Comparison of ENCODE assay signal across 8 mouse cellular contexts in the genomic region with DNA sequence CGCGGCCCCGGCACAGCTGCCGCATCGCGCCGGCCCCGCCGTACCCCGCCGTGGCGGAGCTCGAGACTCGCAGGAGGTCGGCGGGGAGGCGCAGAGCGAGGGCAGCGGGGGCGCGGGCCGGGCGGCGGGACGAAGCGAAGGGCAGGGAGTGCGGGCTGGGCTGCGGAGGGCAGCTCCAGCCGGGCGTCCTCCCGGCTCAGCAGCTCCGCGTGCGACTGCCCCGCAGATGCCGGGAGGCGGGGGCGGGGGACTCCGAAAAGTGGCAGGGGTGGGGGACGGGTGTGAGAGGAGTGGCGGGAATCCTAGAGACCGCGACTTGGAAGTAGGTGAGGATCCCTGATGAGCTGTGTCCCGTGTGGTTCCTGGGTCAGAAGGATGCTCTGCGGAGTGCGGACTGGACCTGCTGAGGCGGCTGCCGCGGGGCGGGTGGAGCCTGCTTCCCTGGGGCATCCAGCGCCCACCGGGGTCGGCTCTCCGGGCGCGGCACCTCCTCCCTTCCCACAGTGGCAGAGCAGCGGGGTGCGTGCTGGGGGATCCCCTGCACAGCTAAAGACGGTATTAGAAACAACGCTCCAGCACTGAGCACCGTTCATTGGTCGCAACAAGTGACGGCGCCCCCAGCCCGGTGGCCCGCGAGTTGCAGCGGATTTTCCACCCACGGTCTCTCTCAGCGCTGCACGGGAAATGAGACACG. TPM values are rescaled to one million over a fixed set of nuclear protein-coding genes. Genes with fewer than 3 reads are reported as not detected.
DNase-seq lines count a peak whose midpoint lies in the region; ATAC-seq and TF ChIP-seq lines count a peak whose summit lies in the region.

Gene Slc35d3, minus strand, starts transcription at position 462 of the 694 bp plus-strand sequence.

- peak; percentile 32; the same call in 1 of the 2 replicates for TF ChIP-seq CTCF in forebrain, postnatal 0 days (IDR thresholded peaks at IDR 0.05; ENCODE audit: low read depth)

- H3K4me3 ChIP-seq in forebrain, postnatal 0 days (ENCODE audit: low read depth, low read length), result peak within 1 kb of the TSS; percentile 56
- peak within 1 kb of the TSS; percentile 61 for H3K4me3 ChIP-seq in intestine, embryonic 16.5 days (ENCODE audit: low read length)
- H3K4me3 ChIP-seq in midbrain, embryonic 10.5 days, result peak within 1 kb of the TSS; percentile 73
- H3K4me3 ChIP-seq in stomach, embryonic 14.5 days (ENCODE audit: low read depth, low read length), result peak within 1 kb of the TSS; percentile 54

- peak within 1 kb of the TSS; percentile 44 for H3K9ac ChIP-seq in forebrain, postnatal 0 days
- H3K9ac ChIP-seq in intestine, embryonic 16.5 days (ENCODE audit: low read depth, low read length), result peak within 1 kb of the TSS; percentile 62
- H3K9ac ChIP-seq in stomach, embryonic 14.5 days (replicated peaks; ENCODE audit: low read depth, low read length), result peak within 1 kb of the TSS; percentile 30; the same call in 1 of the 2 replicates

- peak; percentile 4 to 6 for DNase-seq in lung, adult 18-20 months
- no peak for DNase-seq in lung, postnatal 25 days (ENCODE audit: low spot score)
- DNase-seq in adrenal gland, postnatal 4 days (ENCODE audit: low spot score in 2 of 2), result no peak
- DNase-seq in forebrain, postnatal 0 days, result peak; percentile 59
- DNase-seq in midbrain, embryonic 10.5 days (ENCODE audit: low spot score), result peak; percentile 71
- no peak for DNase-seq in layer of hippocampus, adult 9-10 months (ENCODE audit: low spot score)

- under 1% methylated on average over 72 of the region's 72 CpGs for WGBS in forebrain, postnatal 0 days
- WGBS in intestine, embryonic 16.5 days, result 1% methylated on average over 61 of the region's 72 CpGs
- WGBS in midbrain, embryonic 10.5 days, result under 1% methylated on average over 72 of the region's 72 CpGs
- WGBS in stomach, embryonic 14.5 days, result under 1% methylated on average over 51 of the region's 72 CpGs

- H3K36me3 ChIP-seq in forebrain, postnatal 0 days (ENCODE audit: insufficient read depth), result no peaks in the 10 kb centered on the region
- H3K36me3 ChIP-seq in intestine, embryonic 16.5 days (ENCODE audit: control insufficient read depth, insufficient read depth, low read length), result no peaks in the 10 kb centered on the region
- H3K36me3 ChIP-seq in midbrain, embryonic 10.5 days, result no peaks in the 10 kb centered on the region
- H3K36me3 ChIP-seq in stomach, embryonic 14.5 days (ENCODE audit: control insufficient read depth, insufficient read depth, low read length), result no peaks in the 10 kb centered on the region

- H3K4me1 ChIP-seq in forebrain, postnatal 0 days (ENCODE audit: insufficient read depth), result 0 out of 2 replicates have a peak, but pooled peaks cover 8% of the 10 kb centered on the region
- peaks cover 26% of the 10 kb centered on the region for H3K4me1 ChIP-seq in intestine, embryonic 16.5 days (ENCODE audit: control insufficient read depth, insufficient read depth, low read length)
- H3K4me1 ChIP-seq in midbrain, embryonic 10.5 days, result peaks cover 32% of the 10 kb centered on the region
- H3K4me1 ChIP-seq in stomach, embryonic 14.5 days (ENCODE audit: control insufficient read depth, insufficient read depth, low read length), result peaks cover 15% of the 10 kb centered on the region; the same call in 1 of the 2 replicates

- peaks cover 49% of the 10 kb centered on the region for H3K27me3 ChIP-seq in forebrain, postnatal 0 days (ENCODE audit: insufficient read depth, low read length)
- H3K27me3 ChIP-seq in intestine, embryonic 16.5 days (replicated peaks; ENCODE audit: control insufficient read depth, insufficient read depth, low read length), result peaks cover 41% of the 10 kb centered on the region
- peaks cover 87% of the 10 kb centered on the region for H3K27me3 ChIP-seq in midbrain, embryonic 10.5 days (ENCODE audit: low read depth, poor library complexity, severe bottlenecking)
- H3K27me3 ChIP-seq in stomach, embryonic 14.5 days (ENCODE audit: control insufficient read depth, insufficient read depth, low read length), result peaks cover 39% of the 10 kb centered on the region

- no peaks in the 10 kb centered on the region for H3K9me3 ChIP-seq in forebrain, postnatal 0 days (ENCODE audit: low read length)
- no peaks in the 10 kb centered on the region for H3K9me3 ChIP-seq in intestine, embryonic 16.5 days (ENCODE audit: control insufficient read depth, low read length)
- no peaks in the 10 kb centered on the region for H3K9me3 ChIP-seq in midbrain, embryonic 10.5 days (replicated peaks)
- H3K9me3 ChIP-seq in stomach, embryonic 14.5 days (ENCODE audit: control insufficient read depth, low read depth, low read length), result no peaks in the 10 kb centered on the region

- H3K27ac ChIP-seq in forebrain, postnatal 0 days (ENCODE audit: low read depth, low read length), result no peak within 1 kb of the TSS
- no peak within 1 kb of the TSS for H3K27ac ChIP-seq in intestine, embryonic 16.5 days (ENCODE audit: low read length)
- H3K27ac ChIP-seq in midbrain, embryonic 10.5 days (replicated peaks), result peak within 1 kb of the TSS; percentile 68
- H3K27ac ChIP-seq in stomach, embryonic 14.5 days (ENCODE audit: low read length), result no peak within 1 kb of the TSS

- H3K4me2 ChIP-seq in forebrain, postnatal 0 days (ENCODE audit: low read depth), result peak within 1 kb of the TSS; percentile 99
- H3K4me2 ChIP-seq in intestine, embryonic 16.5 days (ENCODE audit: low read depth, low read length), result peak within 1 kb of the TSS; percentile 100
- peak within 1 kb of the TSS; percentile 100 for H3K4me2 ChIP-seq in stomach, embryonic 14.5 days (replicated peaks; ENCODE audit: low read depth, low read length)

- peak; percentile 87 for ATAC-seq in forebrain, postnatal 0 days
- peak; percentile 32 for ATAC-seq in intestine, embryonic 16.5 days
- ATAC-seq in stomach, embryonic 14.5 days (ENCODE audit: insufficient number of reproducible peaks, insufficient read depth, low FRiP score, low read depth), result peak; percentile 35; the same call in 1 of the 2 replicates

RNA-seq across cellular contexts. Expression of gene Slc35d3, which starts in this region (rescaled TPM):
- total RNA-seq in adrenal gland, postnatal 4 days (2021), result 10 to 100 TPM; 21.2 to 21.6 TPM
- 1.5 and 2.5 TPM in 2 replicates for total RNA-seq in forebrain, postnatal 0 days (2014; rRNA removed)
- polyA plus RNA-seq in forebrain, postnatal 0 days (2015; fragmentation: Nextera tagmentation; extraction: Ambion mirVana), result 1.8 and 2.2 TPM in 2 replicates
- 0.36 and 0.49 TPM in 2 replicates for polyA plus RNA-seq in intestine, embryonic 16.5 days (2015; fragmentation: Nextera tagmentation; extraction: Ambion mirVana)
- polyA plus RNA-seq in midbrain, embryonic 10.5 days (2016; fragmentation: Nextera tagmentation; extraction: Ambion mirVana), result 0.90 and 0.97 TPM in 2 replicates
- polyA plus RNA-seq in stomach, embryonic 14.5 days (2014; fragmentation: Nextera tagmentation; extraction: Ambion mirVana), result 0.14 and 0.21 TPM in 2 replicates

Comparison
In these comparisons a context has a peak if more than half of its experiments do, and no peak if none do; other contexts are left out.
1. DNase-seq: peak in lung, adult 18-20 months (2 of 2) and forebrain, postnatal 0 days (single experiment); none in lung, postnatal 25 days (single experiment), adrenal gland, postnatal 4 days (0 of 2) and layer of hippocampus, adult 9-10 months (single experiment).
2. Peak in ATAC-seq, H3K4me3 ChIP-seq, H3K9ac ChIP-seq and H3K4me2 ChIP-seq in intestine, embryonic 16.5 days; RNA of the gene not detected or under 1 TPM.
3. Peak in DNase-seq, H3K4me3 ChIP-seq and H3K27ac ChIP-seq in midbrain, embryonic 10.5 days; RNA of the gene not detected or under 1 TPM.
4. Peak in ATAC-seq, H3K4me3 ChIP-seq, H3K9ac ChIP-seq and H3K4me2 ChIP-seq in stomach, embryonic 14.5 days; RNA of the gene not detected or under 1 TPM.
5. ATAC-seq: peak in every context shown above with its lines; median percentile 87 in forebrain, postnatal 0 days; 35 in stomach, embryonic 14.5 days; 32 in intestine, embryonic 16.5 days.
6. Peak in every context shown above with its lines, with median percentiles within 50 percentile points of each other: H3K4me2 ChIP-seq, H3K4me3 ChIP-seq and H3K9ac ChIP-seq.